Mouse (Mus musculus): Measurements from ENCODE around the gene Iqschfp.

GRCm38 (mm10) chr3:68527182-68527581, 635.1 kb downstream of the Iqschfp start:
- TF ChIP-seq POLR2A (IDR thresholded peaks at IDR 0.05; ENCODE audit: control insufficient read depth, low read depth, low read length) (no peak), CTCF (IDR thresholded peaks at IDR 0.05; ENCODE audit: control insufficient read depth, insufficient read depth, insufficient replicate concordance, low read depth, low read length) (no peak)
